Mouse (Mus musculus) megakaryocyte-erythroid progenitor cell, adult 5-6 weeks (primary cell): Measurements from ENCODE around the gene Gm19345. TPM values are rescaled to one million over a fixed set of nuclear protein-coding genes. Genes with fewer than 3 reads are reported as not detected.

Experiments
- ATAC-seq: replicated peaks from 2 replicates; pipeline ENCODE4 v1.8.0; 2016; ENCODE audit warnings: mild to moderate bottlenecking, inconsistent platforms; ENCODE audit not compliant: severe bottlenecking, poor library complexity, low FRiP score, low TSS enrichment
- total RNA-seq, 2 experiments: library from RNA; stranded (forward) in 1 of 2; stranded (reverse) in 1 of 2; fragments of 200-1000, 215-1000 nt in 1 of 2; fragments of >200 nt in 1 of 2; fragmentation: Nextera tagmentation in 1 of 2; gene quantifications; 2 replicates each; pipeline ENCODE4 v1.2.3; 2014 to 2017

Gene Gm19345
- total RNA-seq, 2 experiments from 2014 or later, result not detected

GRCm38 (mm10) chr7:19824182-19824973, 27.4 kb upstream of the Gm19345 start:
- ATAC-seq, result peak; percentile 81

GRCm38 (mm10) chr7:19826756-19827155, 25.0 kb upstream of the Gm19345 start:
- ATAC-seq, result no peak

DNA sequence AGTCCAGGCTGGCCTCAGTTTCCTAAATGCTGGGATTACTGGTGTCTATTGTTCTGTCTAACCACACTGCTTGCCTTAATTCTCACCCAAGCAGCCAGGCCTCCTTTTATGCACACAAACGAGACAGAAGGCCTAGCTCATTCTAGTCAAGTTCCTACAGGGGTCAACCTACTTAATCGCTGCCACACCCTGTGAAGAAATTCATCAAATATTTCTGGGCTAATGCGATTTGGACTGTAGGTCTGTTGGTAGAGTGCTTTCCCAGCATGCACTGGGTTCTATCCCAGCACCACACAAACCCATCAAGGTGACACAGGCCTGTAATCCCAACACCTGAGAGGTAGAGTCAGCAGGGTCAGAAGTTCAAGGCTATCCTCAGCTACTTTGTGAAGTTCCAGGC, 22.1 kb upstream of the Gm19345 start:
- ATAC-seq, result no peak

- ATAC-seq, result peak; percentile 93
Observed at GRCm38 (mm10) chr7:19830682-19831156, 21.1 kb upstream of the Gm19345 start.

DNA sequence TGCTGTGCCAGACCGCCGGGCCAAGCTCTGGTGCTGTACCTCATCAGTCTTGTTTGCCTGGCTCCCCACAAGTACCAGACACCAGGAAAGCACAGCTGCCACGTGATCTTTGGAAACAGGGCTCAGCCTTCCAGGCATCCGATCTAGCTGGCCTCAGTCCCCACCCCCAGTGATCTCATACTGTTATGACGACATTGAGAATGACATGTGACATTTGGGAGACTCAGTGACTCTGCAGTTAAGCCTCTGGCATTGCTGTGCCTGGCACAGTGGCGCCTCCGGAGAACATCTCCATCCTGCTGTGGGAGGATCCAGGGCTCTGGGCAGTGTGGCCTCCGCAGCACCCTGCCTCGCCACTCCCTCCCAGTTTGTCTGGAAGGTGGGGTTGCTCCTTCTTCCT, 20.0 kb upstream of the Gm19345 start:
- no peak for ATAC-seq

DNA sequence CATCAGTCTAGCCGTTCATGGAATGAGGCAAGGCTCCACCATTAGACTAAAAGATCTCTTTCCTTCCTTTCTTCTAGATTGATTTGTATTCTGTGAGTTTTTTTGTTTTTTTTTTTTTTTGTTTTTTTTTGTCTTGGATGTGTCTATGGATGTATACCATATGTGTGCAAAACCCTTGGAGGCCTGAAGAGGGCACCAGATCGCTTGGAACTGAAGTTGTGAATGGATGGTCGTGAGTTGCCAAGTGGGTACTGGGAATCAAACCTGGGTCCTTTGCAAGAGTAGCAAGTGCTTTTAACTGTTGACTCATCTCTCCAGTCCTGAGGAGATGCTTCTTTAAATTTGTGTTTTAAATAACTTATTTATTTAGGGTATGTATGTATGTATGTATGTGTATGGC, 17.7 kb upstream of the Gm19345 start:
- no peak for ATAC-seq

- no peak for ATAC-seq
Observed at GRCm38 (mm10) chr7:19836843-19837242, 15.0 kb upstream of the Gm19345 start.

- no peak for ATAC-seq
Observed at GRCm38 (mm10) chr7:19840371-19840770, 11.4 kb upstream of the Gm19345 start.

DNA sequence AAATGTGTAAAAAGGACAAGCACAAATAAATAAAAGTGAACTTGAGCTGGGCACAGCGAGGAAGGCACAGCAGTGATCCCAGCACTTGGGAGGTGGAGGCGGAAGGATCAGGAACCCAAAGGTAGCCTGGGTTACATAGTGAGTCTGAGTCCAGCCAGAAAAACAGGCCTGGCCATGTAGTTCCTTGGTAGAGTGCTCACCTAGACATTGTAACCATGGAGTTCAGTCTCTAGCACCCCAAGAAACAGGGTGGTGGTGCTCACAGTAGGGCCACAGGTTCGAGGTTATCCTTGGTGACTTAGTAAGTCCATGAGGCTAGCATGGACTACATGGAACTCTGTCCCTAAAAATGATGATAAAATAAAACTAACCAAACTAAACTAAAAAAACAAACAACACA, 10.9 kb upstream of the Gm19345 start:
- ATAC-seq, result no peak

GRCm38 (mm10) chr7:19841686-19842413, 10.0 kb upstream of the Gm19345 start:
- no peak for ATAC-seq

DNA sequence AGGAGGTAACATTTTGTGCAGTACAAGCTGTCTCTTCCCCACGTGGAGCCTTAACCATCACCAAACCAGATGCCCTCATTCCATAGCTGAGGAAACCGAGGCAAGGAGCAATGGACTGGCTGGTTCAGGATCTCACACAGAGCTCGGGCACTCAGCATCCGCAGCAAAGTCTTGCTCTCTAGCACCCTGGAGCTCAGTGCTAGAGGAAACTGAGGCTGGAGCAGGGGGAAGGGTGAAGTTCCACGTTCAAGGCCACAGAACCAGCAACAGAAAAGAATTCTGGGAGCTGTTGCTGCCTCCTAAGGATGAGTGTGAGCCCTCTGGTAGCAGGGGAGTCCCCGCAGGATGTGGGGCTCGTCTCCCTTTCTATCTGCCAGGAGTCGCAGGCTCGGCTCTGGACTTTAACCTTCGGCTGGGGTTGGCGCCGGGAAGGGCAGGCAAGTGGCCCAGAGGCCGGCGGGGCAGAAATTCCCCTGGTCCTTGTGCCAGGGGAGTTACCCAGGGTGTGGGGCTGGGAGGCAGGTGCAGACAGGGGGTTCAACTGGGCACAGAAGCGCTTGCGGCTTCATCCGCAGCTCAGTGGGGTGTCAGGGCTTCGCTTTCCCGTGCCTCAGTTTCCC, 8.8 kb upstream of the Gm19345 start:
- ATAC-seq, result no peak

GRCm38 (mm10) chr7:19843561-19843960, 8.2 kb upstream of the Gm19345 start:
- peak; percentile 78 for ATAC-seq

DNA sequence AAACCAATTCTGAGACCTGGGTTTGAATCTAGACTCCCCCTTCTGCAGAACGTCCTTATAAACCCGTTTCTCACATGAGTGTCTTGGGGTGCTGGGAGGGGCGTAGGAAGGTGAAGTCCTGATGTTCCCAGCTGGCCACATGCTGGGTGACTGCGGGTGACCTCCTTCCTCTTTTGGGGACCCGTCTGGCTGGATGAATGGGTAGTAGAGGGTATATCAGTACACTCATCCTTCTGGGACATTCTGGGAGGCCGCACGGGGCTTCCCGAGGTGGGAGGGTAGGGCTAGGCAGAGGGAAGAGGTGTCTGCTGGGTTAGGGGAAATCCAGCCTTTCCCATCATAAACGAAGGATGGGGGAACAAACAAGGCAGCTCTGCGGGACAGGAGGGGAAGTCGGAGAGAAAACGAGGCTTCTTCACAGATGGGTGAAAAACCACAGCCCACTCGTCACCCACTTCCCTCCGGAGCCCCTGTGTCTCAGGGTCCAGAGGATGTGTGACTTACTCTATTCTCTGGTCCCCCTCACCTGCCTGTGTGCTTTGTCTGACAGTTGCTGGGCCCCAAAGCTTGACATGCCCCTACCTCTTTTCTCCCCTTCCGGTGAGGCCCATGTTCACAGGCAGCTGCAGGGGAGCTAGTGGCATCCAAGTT, 7.2 kb upstream of the Gm19345 start:
- ATAC-seq, result no peak

- no peak for ATAC-seq
Observed at GRCm38 (mm10) chr7:19853526-19853925, 1.7 kb downstream of the Gm19345 start.

GRCm38 (mm10) chr7:19855663-19856062, 3.9 kb downstream of the Gm19345 start:
- no peak for ATAC-seq

- no peak for ATAC-seq
Observed at GRCm38 (mm10) chr7:19856283-19856682, 4.5 kb downstream of the Gm19345 start.

DNA sequence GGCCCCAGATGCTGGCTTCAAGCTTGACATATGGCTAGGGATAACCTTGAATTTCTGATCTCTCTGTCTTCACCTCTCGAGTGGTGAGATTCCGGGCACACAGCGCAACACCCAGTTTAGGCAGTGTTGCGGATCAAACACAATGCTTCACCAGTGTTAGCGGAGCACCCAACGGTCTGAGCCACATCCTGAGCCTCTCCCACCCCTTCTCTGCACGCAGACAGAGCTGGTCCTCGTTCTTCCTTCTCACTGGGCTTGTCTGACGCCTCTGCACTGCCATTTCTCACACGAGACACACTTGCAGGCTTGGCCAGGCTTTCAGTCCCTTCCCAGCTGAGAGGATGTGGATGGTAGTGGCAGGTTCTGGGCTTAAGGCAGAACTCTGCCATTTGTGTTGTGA, 7.9 kb downstream of the Gm19345 start:
- no peak for ATAC-seq

DNA sequence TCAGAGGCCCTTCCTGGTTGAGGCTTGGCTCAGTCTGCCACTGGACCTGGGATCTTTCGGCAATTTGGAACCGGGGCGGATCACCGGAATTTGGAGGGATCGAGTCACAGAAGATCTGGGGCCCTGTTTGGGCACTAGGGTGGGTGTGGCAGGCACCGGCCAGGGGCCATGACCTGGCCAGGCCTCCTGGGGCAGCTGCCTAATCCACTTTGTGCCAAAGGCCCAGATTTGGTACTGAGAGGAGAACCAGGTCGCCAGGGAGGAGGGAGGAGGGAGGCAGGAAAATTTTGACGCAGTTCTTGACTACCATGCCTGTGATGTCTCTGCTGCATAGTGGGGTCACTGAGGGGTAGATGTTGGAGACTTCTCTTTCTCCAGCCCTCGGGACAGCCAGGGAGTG, 9.4 kb downstream of the Gm19345 start, which contains the start of gene Ceacam16:
Gene Ceacam16 (minus strand): TSS at position 101 of the 400 bp plus-strand sequence.
- no peak for ATAC-seq

GRCm38 (mm10) chr7:19864241-19864640, 12.4 kb downstream of the Gm19345 start:
- no peak for ATAC-seq
